Mouse (Mus musculus): ENCODE data around the gene Spata31.

Spata31 gene

GRCm38 (mm10) chr13:64917191-64917590, at the start of gene Spata31:
Gene Spata31, plus strand, starts transcription at chr13:64917406.
- no peak for DNase-seq (ENCODE audit: low spot score)

DNA sequence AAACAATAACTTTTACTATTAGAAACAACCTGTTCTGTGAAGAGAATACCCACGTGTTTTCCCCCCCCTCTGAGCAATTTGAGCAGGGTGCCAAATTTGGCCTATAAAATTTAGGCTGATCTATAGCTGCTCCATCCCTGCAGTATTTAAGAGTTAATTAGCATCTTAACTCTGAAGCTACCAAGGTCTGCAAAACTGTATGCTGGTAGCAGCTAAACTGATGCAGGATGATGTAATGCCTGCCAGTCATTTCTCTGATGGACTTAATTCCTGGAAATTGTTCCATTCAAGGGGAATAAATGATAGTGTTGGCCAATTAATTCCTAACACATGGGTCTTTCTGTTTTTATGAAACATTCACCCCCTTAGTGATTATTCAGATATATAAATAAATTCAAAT, 14.1 kb upstream of the Spata31 start:
- no peak for DNase-seq (ENCODE audit: low spot score)

DNA sequence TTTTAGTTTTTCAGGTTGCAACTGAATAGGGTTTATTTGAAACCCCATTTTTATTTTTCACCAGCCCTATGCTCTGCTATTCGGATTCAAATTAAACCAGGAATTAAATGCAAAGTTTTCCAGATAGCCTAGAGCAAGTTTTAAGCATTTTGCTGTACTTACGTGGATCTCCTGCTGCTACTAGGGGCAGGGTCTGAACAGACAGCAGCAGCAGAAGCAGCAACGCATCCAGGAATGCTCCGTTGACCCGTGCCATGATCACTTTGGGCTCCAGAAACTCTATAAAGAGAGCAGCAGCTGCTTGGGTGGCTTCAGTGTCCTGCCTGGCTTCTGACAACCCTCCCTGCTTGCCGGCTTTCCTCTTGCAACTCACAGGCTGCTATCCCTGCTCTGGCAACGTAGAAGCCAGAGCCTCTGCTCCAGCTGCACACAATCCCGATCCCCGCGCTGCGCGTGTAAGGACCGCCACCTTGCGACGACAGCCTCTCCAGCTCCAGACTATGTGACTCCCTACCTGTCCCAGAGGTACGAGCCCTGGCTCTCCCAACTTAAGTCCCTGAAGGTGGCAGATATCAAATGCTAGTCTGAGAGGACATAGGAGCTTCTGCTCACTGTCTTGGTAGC, 13.5 kb upstream of the Spata31 start, which contains the start of gene Cntnap3:
Gene Cntnap3 (minus strand): TSS at position 371 of the 624 bp plus-strand sequence.
- DNase-seq (ENCODE audit: low spot score), result peak; percentile 42
